Comparison of ENCODE assay signal across 9 mouse cellular contexts in the genomic region with DNA sequence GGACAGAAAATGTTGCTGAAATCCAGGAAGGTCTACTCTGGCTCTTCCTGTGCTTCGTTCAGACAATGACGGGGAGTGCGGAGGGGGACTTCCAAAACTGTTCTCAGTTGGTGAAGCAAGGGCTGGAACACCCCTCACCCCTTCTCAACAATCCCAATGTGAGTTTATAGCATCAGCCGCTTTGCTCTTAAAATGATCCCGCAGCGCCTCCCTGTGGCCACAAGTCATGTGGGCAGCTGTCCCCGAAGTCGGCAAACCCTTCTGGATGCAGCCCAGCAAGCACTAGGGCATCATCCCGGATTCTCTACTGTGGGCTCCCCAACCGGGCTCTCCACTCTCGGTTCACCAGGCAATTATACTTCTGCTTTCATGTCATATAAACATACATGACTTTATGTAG. TPM values are rescaled to one million over a fixed set of nuclear protein-coding genes. Genes with fewer than 3 reads are reported as not detected.
DNase-seq lines count a peak whose midpoint lies in the region; ATAC-seq lines count a peak whose summit lies in the region.
"Had no signal": no experiment of that assay in that cellular context is flagged by ENCODE, and none has a peak within 500 bp of the region (broad histone marks: within the 10 kb centered on the region; RNA-seq: fewer than 3 reads in every experiment).

No protein-coding gene starts in this region.

- H3K27me3 ChIP-seq in lung, embryonic 15.5 days: no peaks in the 10 kb centered on the region

- no peak overlapping the region for H3K9ac ChIP-seq in lung, embryonic 15.5 days
- H3K9ac ChIP-seq: limb, embryonic 12.5 days had no signal

- no peak overlapping the region for H3K27ac ChIP-seq in lung, embryonic 15.5 days
- H3K27ac ChIP-seq: limb, embryonic 12.5 days had no signal

- no peaks in the 10 kb centered on the region for H3K36me3 ChIP-seq in lung, embryonic 15.5 days
- H3K36me3 ChIP-seq: limb, embryonic 12.5 days had no signal

- H3K4me3 ChIP-seq in lung, embryonic 15.5 days: no peak overlapping the region
- H3K4me3 ChIP-seq: limb, embryonic 12.5 days had no signal

- ATAC-seq in lung, embryonic 15.5 days (ENCODE audit: borderline replicate concordance, extremely low read depth, low FRiP score, low TSS enrichment): peak; percentile 39; the same call in 1 of the 2 replicates

- intact Hi-C loops in gastrocnemius, postnatal 36 days (cut with DNase I): loop anchor here (2.0 kb wide), 1 partner anchor 314 kb away; no protein-coding TSS in a partner anchor

- peaks cover 10% of the 10 kb centered on the region for H3K4me1 ChIP-seq in lung, embryonic 15.5 days
- H3K4me1 ChIP-seq: limb, embryonic 12.5 days had no signal

- 2% methylated on average over 11 of the region's 11 CpGs for WGBS in lung, embryonic 15.5 days

- no peaks in the 10 kb centered on the region for H3K9me3 ChIP-seq in lung, embryonic 15.5 days
- H3K9me3 ChIP-seq: limb, embryonic 12.5 days had no signal

- H3K4me2 ChIP-seq in lung, embryonic 15.5 days: no peak overlapping the region
- H3K4me2 ChIP-seq: limb, embryonic 12.5 days had no signal

- DNase-seq in CD4-positive helper T cell, adult 2 months (ENCODE audit: low read depth, low spot score): peak; percentile 59
- peak; percentile 76 for DNase-seq in adrenal gland, adult 2 months
- peak; percentile 90 for DNase-seq in embryo, embryonic 11 days
- DNase-seq in gastrocnemius, postnatal 36 days: peak; percentile 61 to 63
- peak; percentile 81 for DNase-seq in layer of hippocampus, adult 11-12 months (ENCODE audit: low spot score)
- DNase-seq in retina, adult 2 months (ENCODE audit: low read depth, low spot score): peak; percentile 45
- DNase-seq in thymus, postnatal 14 days: peak; percentile 81

RNA-seq across cellular contexts. Expression of gene Sacs, which starts 25.9 kb away (rescaled TPM):
- total RNA-seq in adrenal gland, adult 2 months (2021): 1 to 10 TPM; 6.0 to 6.4 TPM
- 0.55 and 0.61 TPM in 2 replicates for polyA plus RNA-seq in adrenal gland, adult 2 months (2012; rRNA removed)
- total RNA-seq in gastrocnemius, postnatal 36 days (2021): 10 to 100 TPM; 11.4 to 12.9 TPM
- 2.2 and 2.3 TPM in 2 replicates for polyA plus RNA-seq in lung, embryonic 15.5 days (2015; fragmentation: Nextera tagmentation; extraction: Ambion mirVana)
